9 mouse cellular contexts compared by ENCODE assay signal in genomic region chr9:50855780-50856179, GRCm38 (mm10). TPM values are rescaled to one million over a fixed set of nuclear protein-coding genes. Genes with fewer than 3 reads are reported as not detected.
DNase-seq lines count a peak whose midpoint lies in the region; ATAC-seq and TF ChIP-seq lines count a peak whose summit lies in the region.
"Had no signal": no experiment of that assay in that cellular context is flagged by ENCODE, and none has a peak within 500 bp of the region (broad histone marks: within the 10 kb centered on the region; RNA-seq: fewer than 3 reads in every experiment).

No protein-coding gene starts in this region.

- in situ Hi-C loops in CH12.LX (cut with MboI; ENCODE audit: low pct_ligation_motif_present, low pct_unique_long_range_greater_than_20kb, low sequenced_read_pairs) = no loop called here

- intact Hi-C loops in heart, postnatal 14 days (cut with DNase I) = no loop called here

- no peaks in the 10 kb centered on the region for H3K9me3 ChIP-seq in heart, embryonic 10.5 days
- no peaks in the 10 kb centered on the region for H3K9me3 ChIP-seq in CH12.LX (replicated peaks; ENCODE audit: low read length)
- H3K9me3 ChIP-seq in forebrain, embryonic 13.5 days (replicated peaks) = no peaks in the 10 kb centered on the region
- no peaks in the 10 kb centered on the region for H3K9me3 ChIP-seq in liver, embryonic 14.5 days (ENCODE audit: control insufficient read depth, low read length)

- H3K79me2 ChIP-seq in CH12.LX (replicated peaks; ENCODE audit: control insufficient read depth, extremely low read depth, insufficient read depth, poor library complexity, severe bottlenecking) = peaks cover 18% of the 10 kb centered on the region

- H3K9ac ChIP-seq in CH12.LX (ENCODE audit: insufficient read depth, low read depth) = peak overlapping the region; percentile 82
- H3K9ac ChIP-seq in forebrain, embryonic 13.5 days = peak overlapping the region; percentile 83; the same call in 1 of the 2 replicates
- peak overlapping the region; percentile 73 for H3K9ac ChIP-seq in liver, embryonic 14.5 days (replicated peaks)

- no peak for ATAC-seq in forebrain, embryonic 13.5 days
- no peak for ATAC-seq in liver, embryonic 14.5 days (ENCODE audit: insufficient read depth)

- peaks cover 22% of the 10 kb centered on the region for H3K36me3 ChIP-seq in heart, embryonic 10.5 days
- H3K36me3 ChIP-seq in CH12.LX (replicated peaks in 1 of 2; ENCODE audit: control insufficient read depth in 1 of 2, insufficient read depth in 1 of 2, low read length in 1 of 2) = peaks cover 17 to 22% of the 10 kb centered on the region in 2 experiments
- H3K36me3 ChIP-seq in forebrain, embryonic 13.5 days (ENCODE audit: poor library complexity, severe bottlenecking) = peaks cover 17% of the 10 kb centered on the region
- peaks cover 22% of the 10 kb centered on the region for H3K36me3 ChIP-seq in liver, embryonic 14.5 days (replicated peaks; ENCODE audit: control insufficient read depth, insufficient read depth, low read depth)

- no peak for TF ChIP-seq CTCF in CH12.LX (conservative IDR thresholded peaks at IDR 0.05 in 1 of 2, IDR thresholded peaks at IDR 0.05 in 1 of 2; ENCODE audit: low read depth in 2 of 2, low read length in 2 of 2)
- TF ChIP-seq CTCF in liver, embryonic 14.5 days (IDR thresholded peaks at IDR 0.05; ENCODE audit: low read depth) = no peak

- H3K27ac ChIP-seq in heart, embryonic 10.5 days = peak overlapping the region; percentile 95; the same call in 1 of the 2 replicates
- peak overlapping the region; percentile 78 for H3K27ac ChIP-seq in CH12.LX (ENCODE audit: insufficient read depth, low read depth)
- H3K27ac ChIP-seq in forebrain, embryonic 13.5 days = peak overlapping the region; percentile 82
- peak overlapping the region; percentile 95 for H3K27ac ChIP-seq in liver, embryonic 14.5 days

- TF ChIP-seq RAD21 in CH12.LX (IDR thresholded peaks at IDR 0.05; ENCODE audit: low read depth, low read length) = no peak

- H3K4me3 ChIP-seq in heart, embryonic 10.5 days = peak overlapping the region; percentile 96
- peak overlapping the region in 2 of 3 experiments; percentile 41 to 94 for H3K4me3 ChIP-seq in CH12.LX (replicated peaks in 1 of 3; ENCODE audit: low read depth in 2 of 3, low read length in 2 of 3, poor library complexity in 1 of 3)
- peak overlapping the region; percentile 83; the same call in 1 of the 2 replicates for H3K4me3 ChIP-seq in forebrain, embryonic 13.5 days
- peak overlapping the region; percentile 81 to 82; a peak in 3 of 4 replicates for H3K4me3 ChIP-seq in liver, embryonic 14.5 days (ENCODE audit: insufficient read depth in 1 of 2, low read depth in 2 of 2, low read length in 2 of 2)

- DNase-seq in heart, embryonic 10.5 days (ENCODE audit: low spot score) = no peak
- no peak for DNase-seq in heart, postnatal 14 days
- no peak for DNase-seq in CH12.LX (ENCODE audit: extremely low read depth)
- DNase-seq in liver, embryonic 14.5 days (ENCODE audit: low read depth in 3 of 3, low spot score in 3 of 3) = no peak
- DNase-seq in right cerebral cortex, adult 18-20 months = no peak
- DNase-seq in right cerebral cortex, postnatal 25 days = no peak
- no peak for DNase-seq in kidney, postnatal 10 days
- DNase-seq: thymus, adult 18-20 months had no signal

- dilution Hi-C loops in CH12.LX (cut with MboI; ENCODE audit: extremely low pct_ligation_motif_present, extremely low pct_unique_long_range_greater_than_20kb, low sequenced_read_pairs) = no loop called here

- peaks cover 28% of the 10 kb centered on the region for H3K4me1 ChIP-seq in heart, embryonic 10.5 days
- peaks cover 21 to 31% of the 10 kb centered on the region in 2 experiments for H3K4me1 ChIP-seq in CH12.LX (ENCODE audit: control insufficient read depth in 1 of 2, insufficient read depth in 2 of 2)
- H3K4me1 ChIP-seq in forebrain, embryonic 13.5 days = peaks cover 43% of the 10 kb centered on the region
- H3K4me1 ChIP-seq in liver, embryonic 14.5 days (replicated peaks; ENCODE audit: control insufficient read depth in 2 of 2, insufficient read depth in 2 of 2, low read length in 1 of 2) = peaks cover 42 to 50% of the 10 kb centered on the region in 2 experiments

- WGBS in heart, embryonic 10.5 days = 61% methylated on average over 5 of the region's 5 CpGs
- 63% methylated on average over 5 of the region's 5 CpGs for WGBS in forebrain, embryonic 13.5 days
- 39% methylated on average over 5 of the region's 5 CpGs for WGBS in liver, embryonic 14.5 days (ENCODE audit: insufficient replicate concordance)

- peak overlapping the region; percentile 70 for H3K4me2 ChIP-seq in CH12.LX (ENCODE audit: insufficient read depth, low read depth, poor library complexity, severe bottlenecking)
- peak overlapping the region; percentile 70 for H3K4me2 ChIP-seq in forebrain, embryonic 13.5 days
- H3K4me2 ChIP-seq in liver, embryonic 14.5 days (ENCODE audit: low read depth) = peak overlapping the region; percentile 91

- TF ChIP-seq POLR2A in CH12.LX (IDR thresholded peaks at IDR 0.05; ENCODE audit: low read depth, low read length) = no peak

- TF ChIP-seq EP300 in CH12.LX (IDR thresholded peaks at IDR 0.05; ENCODE audit: low read length) = no peak
- no peak for TF ChIP-seq EP300 in liver, embryonic 14.5 days (IDR thresholded peaks at IDR 0.05; ENCODE audit: low read depth)

- H3K27me3 ChIP-seq in heart, embryonic 10.5 days (ENCODE audit: insufficient read depth, poor library complexity, severe bottlenecking) = no peaks in the 10 kb centered on the region
- H3K27me3 ChIP-seq in CH12.LX (replicated peaks) = no peaks in the 10 kb centered on the region
- H3K27me3 ChIP-seq in forebrain, embryonic 13.5 days = no peaks in the 10 kb centered on the region
- no peaks in the 10 kb centered on the region for H3K27me3 ChIP-seq in liver, embryonic 14.5 days (ENCODE audit: control insufficient read depth, insufficient read depth, low read length)

TF ChIP-seq in CH12.LX, 34 proteins besides CTCF, POLR2A, EP300 and RAD21:
- TF ChIP-seq ZKSCAN1 (IDR thresholded peaks at IDR 0.05; ENCODE audit: borderline replicate concordance, low read depth, low read length) = no peak
- no peak for TF ChIP-seq MAX (IDR thresholded peaks at IDR 0.05; ENCODE audit: low read length)
- no peak for TF ChIP-seq POLR2AphosphoS2 (IDR thresholded peaks at IDR 0.05; ENCODE audit: low read depth, low read length)
- TF ChIP-seq MAZ (IDR thresholded peaks at IDR 0.05; ENCODE audit: low read depth, low read length) = no peak
- no peak for TF ChIP-seq NELFE (IDR thresholded peaks at IDR 0.05; ENCODE audit: low read depth, low read length)
- TF ChIP-seq MEF2A (IDR thresholded peaks at IDR 0.05; ENCODE audit: borderline replicate concordance, low read depth, low read length) = no peak
- 0 out of 2 replicates have a peak, but pooled peaks have one; percentile 6 for TF ChIP-seq SIN3A (IDR thresholded peaks at IDR 0.05; ENCODE audit: low read length)
TF ChIP-seq in CH12.LX: peak in this region for 1.

RNA-seq across cellular contexts. Expression of gene Ppp2r1b, which starts 10.7 kb away (rescaled TPM):
- 95.8 and 99.3 TPM in 2 replicates for polyA plus RNA-seq in heart, embryonic 10.5 days (2016; fragmentation: Nextera tagmentation; extraction: Ambion mirVana)
- total RNA-seq in heart, postnatal 14 days (2021) = 10 to 100 TPM in 1 of 2 experiments, 1 to 10 TPM in 1; 9.3 to 12.2 TPM
- total RNA-seq in CH12.LX (2012; rRNA removed) (42.1 and 54.9 TPM in 2 replicates), CH12.LX (2014; rRNA removed) (39.3 and 39.6 TPM in 2 replicates)
- polyA plus RNA-seq in CH12.LX (2012; ENCODE audit: insufficient read length, low read depth) = 63.6 and 66.6 TPM in 2 replicates
- 86.3 and 89.7 TPM in 2 replicates for polyA plus RNA-seq in forebrain, embryonic 13.5 days (2015; fragmentation: Nextera tagmentation; extraction: Ambion mirVana)
- polyA plus RNA-seq in liver, embryonic 14.5 days (2012; rRNA removed) = 20.9 and 27.7 TPM in 2 replicates
- polyA plus RNA-seq in liver, embryonic 14.5 days (2014; fragmentation: Nextera tagmentation; extraction: Ambion mirVana) = 69.1 and 75.0 TPM in 2 replicates
